Mouse (Mus musculus): Measurements from ENCODE around the gene Usp48. TPM values are rescaled to one million over a fixed set of nuclear protein-coding genes. Genes with fewer than 3 reads are reported as not detected.

Usp48 gene
- polyA plus RNA-seq (2015; fragmentation: Illumina TruSeq; extraction: RNeasy Lipid Tissue Mini Kit (QIAGEN cat#74804); ENCODE audit: low read depth, low replicate concordance): 82.0 TPM

DNA sequence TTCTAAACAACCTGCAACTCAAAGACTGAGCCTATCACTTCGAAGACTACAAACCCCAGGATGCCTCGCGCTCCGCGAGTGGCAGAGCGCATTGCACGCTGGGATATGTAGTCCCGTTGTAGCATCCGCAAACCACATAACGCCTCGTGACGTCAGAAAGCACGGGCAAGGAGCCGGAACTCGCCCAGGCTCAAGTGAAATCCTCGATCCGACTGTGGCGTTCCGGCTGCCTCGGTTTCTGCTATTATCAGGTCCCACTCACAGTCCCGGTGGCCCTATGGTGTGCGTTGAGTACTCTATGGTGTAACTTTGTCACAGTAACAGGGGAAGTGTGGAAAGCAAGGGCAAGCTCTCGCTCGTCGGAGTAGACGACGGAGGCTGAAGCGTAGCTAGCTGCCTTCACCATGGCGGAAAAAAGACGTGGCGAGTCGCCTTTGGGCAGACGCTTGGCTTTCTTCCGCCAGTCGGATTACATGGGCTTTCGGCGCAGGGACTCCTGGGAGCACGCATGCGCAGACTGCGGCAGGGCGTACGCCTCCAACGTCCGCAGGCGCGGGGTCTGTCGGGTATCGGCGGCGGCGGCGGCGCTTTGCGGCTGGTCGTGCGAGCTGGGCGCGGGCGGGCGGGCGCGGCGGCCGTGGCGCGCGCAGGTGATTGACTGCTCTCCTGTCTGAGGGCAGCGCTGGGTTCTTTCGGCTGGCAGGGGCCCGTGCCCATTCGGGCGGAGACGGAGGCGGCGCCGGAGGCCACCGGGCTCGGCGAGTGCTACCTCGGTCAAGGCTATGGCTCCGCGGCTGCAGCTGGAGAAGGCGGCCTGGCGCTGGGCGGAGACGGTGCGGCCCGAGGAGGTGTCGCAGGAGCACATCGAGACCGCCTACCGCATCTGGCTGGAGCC lies at the start of gene Usp48:
Usp48 (plus strand) TSS at position 155 of the 895 bp plus-strand sequence.

DNA sequence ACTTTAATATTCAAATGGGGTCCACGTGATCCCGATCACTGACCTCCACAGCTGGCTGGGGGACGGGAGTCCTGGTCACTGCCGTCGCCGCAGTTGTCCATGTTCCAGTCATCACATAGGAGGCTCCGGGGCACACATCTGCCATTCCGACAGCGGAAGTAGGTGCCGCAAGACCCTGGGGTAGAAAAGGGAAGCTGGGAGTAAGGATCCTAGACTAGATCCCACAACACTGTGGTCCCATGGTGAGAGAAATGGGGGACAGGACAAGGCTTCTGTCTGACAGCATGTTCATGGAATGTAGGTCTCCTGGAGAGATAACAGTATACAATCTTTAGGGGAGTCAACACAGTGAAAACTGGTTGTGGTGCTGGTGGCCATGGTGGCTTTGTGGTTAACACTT lies 19.1 kb upstream of the Usp48 start, which contains the start of gene Ldlrad2:
Ldlrad2 (minus strand) TSS at position 101 of the 400 bp plus-strand sequence.

GRCm38 (mm10) chr4:137664433-137664979 lies 71.0 kb downstream of the Usp48 start, which contains the start of gene Rap1gap:
Gene Rap1gap, plus strand, starts transcription at chr4:137664726.

Other genes starting within 250 kb of the Usp48 start
- gene Cdc42, start 236.0 kb upstream of the Usp48 start, polyA plus RNA-seq (2015; fragmentation: Illumina TruSeq; extraction: RNeasy Lipid Tissue Mini Kit (QIAGEN cat#74804); ENCODE audit: low read depth, low replicate concordance): 531 TPM
- not detected for gene Cela3a, start 184.0 kb upstream of the Usp48 start, polyA plus RNA-seq (2015; fragmentation: Illumina TruSeq; extraction: RNeasy Lipid Tissue Mini Kit (QIAGEN cat#74804); ENCODE audit: low read depth, low replicate concordance)
- gene Cela3b, start 163.2 kb upstream of the Usp48 start, polyA plus RNA-seq (2015; fragmentation: Illumina TruSeq; extraction: RNeasy Lipid Tissue Mini Kit (QIAGEN cat#74804); ENCODE audit: low read depth, low replicate concordance): not detected
- gene 1700013G24Rik, start 140.5 kb upstream of the Usp48 start, polyA plus RNA-seq (2015; fragmentation: Illumina TruSeq; extraction: RNeasy Lipid Tissue Mini Kit (QIAGEN cat#74804); ENCODE audit: low read depth, low replicate concordance): not detected
- gene Hspg2, start 125.0 kb upstream of the Usp48 start, polyA plus RNA-seq (2015; fragmentation: Illumina TruSeq; extraction: RNeasy Lipid Tissue Mini Kit (QIAGEN cat#74804); ENCODE audit: low read depth, low replicate concordance): 3.8 TPM
- not detected for gene Ldlrad2, start 19.2 kb upstream of the Usp48 start, polyA plus RNA-seq (2015; fragmentation: Illumina TruSeq; extraction: RNeasy Lipid Tissue Mini Kit (QIAGEN cat#74804); ENCODE audit: low read depth, low replicate concordance)
- 294 TPM for gene Rap1gap, start 71.0 kb downstream of the Usp48 start, polyA plus RNA-seq (2015; fragmentation: Illumina TruSeq; extraction: RNeasy Lipid Tissue Mini Kit (QIAGEN cat#74804); ENCODE audit: low read depth, low replicate concordance)
- 7.8 TPM for gene Alpl, start 202.6 kb downstream of the Usp48 start, polyA plus RNA-seq (2015; fragmentation: Illumina TruSeq; extraction: RNeasy Lipid Tissue Mini Kit (QIAGEN cat#74804); ENCODE audit: low read depth, low replicate concordance)

Data from brain, adult 10 weeks (tissue).